Mouse (Mus musculus) megakaryocyte, embryonic 14.5 days (primary cell): Measurements from ENCODE around the gene Pfdn5. TPM values are rescaled to one million over a fixed set of nuclear protein-coding genes. Genes with fewer than 3 reads are reported as not detected.
A peak's percentile ranks its signal among the peaks of the same experiment; 100 is the strongest.
"Not testable (repeated sequence)": the region's sequence is repeated elsewhere in the genome, so short reads cannot be mapped to it uniquely, and the experiment has no call there.

Experiments used
- H3K27me3 ChIP-seq: replicated peaks from 2 replicates; pipeline ENCODE3; 2012; ENCODE audit warnings: inconsistent platforms
- H3K36me3 ChIP-seq: replicated peaks from 2 replicates; pipeline ENCODE3; 2012; ENCODE audit warnings: low read length, inconsistent platforms, mixed read lengths
- H3K4me1 ChIP-seq: 2 replicates; pipeline ENCODE4 v1.6.1; 2012; ENCODE audit warnings: inconsistent platforms
- H3K4me3 ChIP-seq: replicated peaks from 2 replicates; pipeline ENCODE3; 2012; ENCODE audit warnings: moderate library complexity, mild to moderate bottlenecking, inconsistent platforms
- H3K9me3 ChIP-seq: 2 replicates; pipeline ENCODE4 v1.6.1; 2012; ENCODE audit warnings: inconsistent platforms
- FLI1 ChIP-seq: IDR thresholded peaks from 2 replicates; pipeline ENCODE4 v1.6.1; 2012; ENCODE audit warnings: low read length, inconsistent platforms, mixed read lengths
- GATA1 ChIP-seq: IDR thresholded peaks from 3 replicates; pipeline ENCODE4 v1.6.1; 2012; ENCODE audit warnings: mixed read lengths, low read length, inconsistent platforms, borderline replicate concordance
- polyA plus RNA-seq: library from polyadenylated mRNA; stranded (reverse); fragments of >175 nt; gene quantifications from 2 replicates; pipeline ENCODE4 v1.2.3, GENCODE M21; 2012; ENCODE audit warnings: low replicate concordance; ENCODE audit not compliant: insufficient read depth

Gene Pfdn5
- polyA plus RNA-seq, 1 experiment = 58.8 TPM

- no peaks in the 10 kb centered on the region for H3K27me3 ChIP-seq
- TF ChIP-seq FLI1 = no peak
- H3K9me3 ChIP-seq = no peaks in the 10 kb centered on the region
- H3K36me3 ChIP-seq = peaks cover 80% of the 10 kb centered on the region
- H3K4me1 ChIP-seq = peaks cover 44% of the 10 kb centered on the region
- peak within 1 kb of the TSS; percentile 96 for H3K4me3 ChIP-seq
These were observed 5.7 kb downstream of the Pfdn5 start, which contains the start of gene Myg1 for GRCm38 (mm10) chr15:102331610-102332015. TSS of gene Myg1 (plus strand) at chr15:102331709.

- H3K27me3 ChIP-seq = no peaks in the 10 kb centered on the region
- H3K36me3 ChIP-seq = peaks cover 92% of the 10 kb centered on the region
- no peaks in the 10 kb centered on the region for H3K9me3 ChIP-seq
- TF ChIP-seq GATA1 (no peak), FLI1 (no peak)
- peaks cover 31% of the 10 kb centered on the region for H3K4me1 ChIP-seq
- H3K4me3 ChIP-seq = no peak overlapping the region
These were observed 9.3 kb downstream of the Pfdn5 start for GRCm38 (mm10) chr15:102335254-102335653.

- H3K9me3 ChIP-seq, H3K27me3 ChIP-seq, H3K4me3 ChIP-seq: not testable (repeated sequence)
- H3K36me3 ChIP-seq = peaks cover 90% of the 10 kb centered on the region
- peaks cover 29% of the 10 kb centered on the region for H3K4me1 ChIP-seq
These were observed 10.0 kb downstream of the Pfdn5 start for GRCm38 (mm10) chr15:102335925-102336324.

- H3K4me1 ChIP-seq = peaks cover 23% of the 10 kb centered on the region
- no peaks in the 10 kb centered on the region for H3K27me3 ChIP-seq
- H3K36me3 ChIP-seq = peaks cover 91% of the 10 kb centered on the region
- H3K4me3 ChIP-seq = no peak overlapping the region
- TF ChIP-seq FLI1 (no peak), GATA1 (no peak)
- H3K9me3 ChIP-seq = no peaks in the 10 kb centered on the region
These were observed 11.0 kb downstream of the Pfdn5 start for GRCm38 (mm10) chr15:102336946-102337345.

- no peak overlapping the region for H3K4me3 ChIP-seq
- H3K27me3 ChIP-seq = no peaks in the 10 kb centered on the region
- H3K36me3 ChIP-seq = peaks cover 88% of the 10 kb centered on the region
- TF ChIP-seq FLI1 (no peak), GATA1 (no peak)
- peaks cover 25% of the 10 kb centered on the region for H3K4me1 ChIP-seq
- no peaks in the 10 kb centered on the region for H3K9me3 ChIP-seq
These were observed 13.7 kb downstream of the Pfdn5 start for GRCm38 (mm10) chr15:102339612-102340011.

- Histone ChIP-seq H3K4me1 (peaks cover 38% of the 10 kb centered on the region), H3K36me3 (peaks cover 92% of the 10 kb centered on the region), H3K9me3 (no peaks in the 10 kb centered on the region), H3K27me3 (no peaks in the 10 kb centered on the region), H3K4me3 (no peak overlapping the region)
- no peak for TF ChIP-seq FLI1
These were observed 15.7 kb downstream of the Pfdn5 start for GRCm38 (mm10) chr15:102341580-102341979.

- H3K27me3 ChIP-seq = no peaks in the 10 kb centered on the region
- H3K9me3 ChIP-seq = no peaks in the 10 kb centered on the region
- no peak for TF ChIP-seq GATA1
- TF ChIP-seq FLI1 = no peak
- peaks cover 81% of the 10 kb centered on the region for H3K36me3 ChIP-seq
- no peak overlapping the region for H3K4me3 ChIP-seq
- peaks cover 47% of the 10 kb centered on the region for H3K4me1 ChIP-seq
These were observed 18.6 kb downstream of the Pfdn5 start for GRCm38 (mm10) chr15:102344490-102344889.

GRCm38 (mm10) chr15:102346444-102346843, 20.5 kb downstream of the Pfdn5 start:
- no peaks in the 10 kb centered on the region for H3K27me3 ChIP-seq
- H3K4me3 ChIP-seq = no peak overlapping the region
- no peaks in the 10 kb centered on the region for H3K9me3 ChIP-seq
- H3K4me1 ChIP-seq = peaks cover 55% of the 10 kb centered on the region
- no peak for TF ChIP-seq FLI1
- no peak for TF ChIP-seq GATA1
- H3K36me3 ChIP-seq = peaks cover 67% of the 10 kb centered on the region

- Histone ChIP-seq H3K27me3 (peaks cover 9% of the 10 kb centered on the region), H3K36me3 (peaks cover 31% of the 10 kb centered on the region), H3K4me1 (peaks cover 53% of the 10 kb centered on the region), H3K9me3 (no peaks in the 10 kb centered on the region), H3K4me3 (peak within 1 kb of the TSS; percentile 96)
- no peak for TF ChIP-seq GATA1
- peak; percentile 90; the same call in 1 of the 2 replicates for TF ChIP-seq FLI1
These were observed 24.4 kb downstream of the Pfdn5 start, which contains the start of gene Aaas for GRCm38 (mm10) chr15:102350138-102350941. TSS of gene Aaas (minus strand) at chr15:102350771.

- no peak for TF ChIP-seq FLI1
- no peak for TF ChIP-seq GATA1
- H3K4me3 ChIP-seq = peak overlapping the region; percentile 96
These were observed 25.0 kb downstream of the Pfdn5 start for GRCm38 (mm10) chr15:102350942-102351291.

More at GRCm38 (mm10) chr15:102350942-102351291, 25.0 kb downstream of the Pfdn5 start:
- Histone ChIP-seq H3K4me1 (peaks cover 53% of the 10 kb centered on the region), H3K9me3 (no peaks in the 10 kb centered on the region), H3K27me3 (peaks cover 15% of the 10 kb centered on the region), H3K36me3 (peaks cover 25% of the 10 kb centered on the region)
